Mouse (Mus musculus): ENCODE results near the gene Smpx. TPM values are rescaled to one million over a fixed set of nuclear protein-coding genes. Genes with fewer than 3 reads are reported as not detected.

The Smpx gene
- total and polyA plus RNA-seq, 3 experiments = not detected

- TF ChIP-seq CHD2 (IDR thresholded peaks at IDR 0.05; ENCODE audit: low read length) = no peak
Measured at GRCm38 (mm10) chrX:157747815-157748544, 49.3 kb downstream of the Smpx start (continued).

GRCm38 (mm10) chrX:157754559-157754958 lies 55.8 kb downstream of the Smpx start:
- no peak overlapping the region for H3K4me3 ChIP-seq (replicated peaks in 1 of 3; ENCODE audit: low read depth in 2 of 3, low read length in 2 of 3, poor library complexity in 1 of 3)
- no peaks in the 10 kb centered on the region for H3K36me3 ChIP-seq (replicated peaks in 1 of 2; ENCODE audit: control insufficient read depth in 1 of 2, insufficient read depth in 1 of 2, low read length in 1 of 2)
- no peak overlapping the region for H3K27ac ChIP-seq (ENCODE audit: insufficient read depth, low read depth)
- DNase-seq (ENCODE audit: extremely low read depth) = no peak
- H3K79me2 ChIP-seq (replicated peaks; ENCODE audit: control insufficient read depth, extremely low read depth, insufficient read depth, poor library complexity, severe bottlenecking) = no peaks in the 10 kb centered on the region
- dilution Hi-C loops (cut with MboI; ENCODE audit: extremely low pct_ligation_motif_present, extremely low pct_unique_long_range_greater_than_20kb, low sequenced_read_pairs) (no loop called here), in situ Hi-C loops (cut with MboI; ENCODE audit: low pct_ligation_motif_present, low pct_unique_long_range_greater_than_20kb, low sequenced_read_pairs) (no loop called here)
- H3K27me3 ChIP-seq (replicated peaks) = no peaks in the 10 kb centered on the region
- no peak overlapping the region for H3K9ac ChIP-seq (ENCODE audit: insufficient read depth, low read depth)
- TF ChIP-seq SMC3 (IDR thresholded peaks at IDR 0.05; ENCODE audit: low read depth, low read length) (no peak), HCFC1 (IDR thresholded peaks at IDR 0.05; ENCODE audit: low read depth, low read length) (no peak), GABPA (IDR thresholded peaks at IDR 0.05; ENCODE audit: insufficient replicate concordance, low read depth, low read length) (no peak), RCOR1 (conservative IDR thresholded peaks at IDR 0.05; ENCODE audit: low read depth, low read length) (no peak)
- no peaks in the 10 kb centered on the region for H3K4me1 ChIP-seq (ENCODE audit: control insufficient read depth in 1 of 2, insufficient read depth in 2 of 2)
- H3K9me3 ChIP-seq (replicated peaks; ENCODE audit: low read length) = no peaks in the 10 kb centered on the region
- no peak overlapping the region for H3K4me2 ChIP-seq (ENCODE audit: insufficient read depth, low read depth, poor library complexity, severe bottlenecking)

DNA sequence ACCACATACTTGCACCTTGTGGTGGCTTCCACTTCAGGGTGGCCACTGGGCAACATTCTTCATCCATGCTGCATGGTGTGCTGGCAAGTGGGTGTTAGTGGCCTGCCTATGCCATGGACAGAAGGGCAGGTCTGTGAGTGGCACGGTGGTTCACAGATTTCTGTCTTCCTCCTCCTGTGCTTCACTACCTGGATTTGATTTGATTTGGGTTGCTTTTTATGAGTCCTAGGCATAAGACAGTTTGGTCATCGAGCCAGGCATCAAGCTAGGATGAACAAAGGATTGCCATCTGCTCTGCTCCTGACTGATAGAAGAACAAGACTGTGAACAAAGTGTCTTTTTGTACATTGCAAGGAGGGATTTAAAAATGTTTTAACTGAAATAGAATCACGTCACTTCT lies 63.8 kb downstream of the Smpx start:
- H3K4me3 ChIP-seq (replicated peaks in 1 of 3; ENCODE audit: low read depth in 2 of 3, low read length in 2 of 3, poor library complexity in 1 of 3) = no peak overlapping the region
- H3K9me3 ChIP-seq (replicated peaks; ENCODE audit: low read length) = no peaks in the 10 kb centered on the region
- dilution Hi-C loops (cut with MboI; ENCODE audit: extremely low pct_ligation_motif_present, extremely low pct_unique_long_range_greater_than_20kb, low sequenced_read_pairs) (no loop called here), in situ Hi-C loops (cut with MboI; ENCODE audit: low pct_ligation_motif_present, low pct_unique_long_range_greater_than_20kb, low sequenced_read_pairs) (no loop called here)
- DNase-seq (ENCODE audit: extremely low read depth) = no peak
- H3K4me1 ChIP-seq (ENCODE audit: control insufficient read depth in 1 of 2, insufficient read depth in 2 of 2) = no peaks in the 10 kb centered on the region
- no peaks in the 10 kb centered on the region for H3K36me3 ChIP-seq (replicated peaks in 1 of 2; ENCODE audit: control insufficient read depth in 1 of 2, insufficient read depth in 1 of 2, low read length in 1 of 2)
- H3K27ac ChIP-seq (ENCODE audit: insufficient read depth, low read depth) = no peak overlapping the region
- no peak overlapping the region for H3K9ac ChIP-seq (ENCODE audit: insufficient read depth, low read depth)
- TF ChIP-seq E2F4 (IDR thresholded peaks at IDR 0.05; ENCODE audit: insufficient replicate concordance, low read depth, low read length) = no peak
- no peak for TF ChIP-seq SMC3 (IDR thresholded peaks at IDR 0.05; ENCODE audit: low read depth, low read length)
- TF ChIP-seq MYC (IDR thresholded peaks at IDR 0.05; ENCODE audit: low read depth, low read length) = no peak
- no peak for TF ChIP-seq ZKSCAN1 (IDR thresholded peaks at IDR 0.05; ENCODE audit: borderline replicate concordance, low read depth, low read length)
- TF ChIP-seq NELFE (IDR thresholded peaks at IDR 0.05; ENCODE audit: low read depth, low read length) = no peak
- TF ChIP-seq EP300 (IDR thresholded peaks at IDR 0.05; ENCODE audit: low read length) = no peak
- no peak for TF ChIP-seq POLR2A (IDR thresholded peaks at IDR 0.05; ENCODE audit: low read depth, low read length)
- TF ChIP-seq RCOR1 (conservative IDR thresholded peaks at IDR 0.05; ENCODE audit: low read depth, low read length) = no peak
- no peak for TF ChIP-seq POLR2AphosphoS2 (IDR thresholded peaks at IDR 0.05; ENCODE audit: low read depth, low read length)
- no peak for TF ChIP-seq SIN3A (IDR thresholded peaks at IDR 0.05; ENCODE audit: low read length)
- TF ChIP-seq JUND (conservative IDR thresholded peaks at IDR 0.05; ENCODE audit: low read depth, low read length) = no peak
- TF ChIP-seq HCFC1 (IDR thresholded peaks at IDR 0.05; ENCODE audit: low read depth, low read length) = no peak
- no peak for TF ChIP-seq MAFK (IDR thresholded peaks at IDR 0.05; ENCODE audit: insufficient replicate concordance, low read length)
- no peak for TF ChIP-seq NRF1 (IDR thresholded peaks at IDR 0.05; ENCODE audit: low read depth, low read length)
- no peak for TF ChIP-seq ETS1 (conservative IDR thresholded peaks at IDR 0.05; ENCODE audit: low read depth, low read length)
- no peak for TF ChIP-seq IRF4 (IDR thresholded peaks at IDR 0.05; ENCODE audit: low read depth, low read length)
- TF ChIP-seq CTCF (conservative IDR thresholded peaks at IDR 0.05 in 1 of 2, IDR thresholded peaks at IDR 0.05 in 1 of 2; ENCODE audit: low read depth in 2 of 2, low read length in 2 of 2) = no peak
- no peak for TF ChIP-seq ZC3H11A (IDR thresholded peaks at IDR 0.05; ENCODE audit: low read depth, low read length)
- TF ChIP-seq MAX (IDR thresholded peaks at IDR 0.05; ENCODE audit: low read length) = no peak
- no peak for TF ChIP-seq USF1 (IDR thresholded peaks at IDR 0.05; ENCODE audit: low read depth, low read length)
- H3K79me2 ChIP-seq (replicated peaks; ENCODE audit: control insufficient read depth, extremely low read depth, insufficient read depth, poor library complexity, severe bottlenecking) = no peaks in the 10 kb centered on the region
- no peaks in the 10 kb centered on the region for H3K27me3 ChIP-seq (replicated peaks)
- no peak overlapping the region for H3K4me2 ChIP-seq (ENCODE audit: insufficient read depth, low read depth, poor library complexity, severe bottlenecking)

Data from CH12.LX (cell line).